Mouse (Mus musculus) intestine, embryonic 14.5 days (tissue): Measurements from ENCODE around the gene Soat1. TPM values are rescaled to one million over a fixed set of nuclear protein-coding genes. Genes with fewer than 3 reads are reported as not detected.

Source experiments
- ATAC-seq: fragments of 200-750 bp; cut with Nextera tagmentation; replicated peaks from 2 replicates; pipeline ENCODE4 v1.8.0; 2017; ENCODE audit warnings: low read depth, moderate number of reproducible peaks, moderate TSS enrichment, moderate library complexity; ENCODE audit not compliant: low FRiP score, low TSS enrichment
- DNase-seq: peaks from one replicate; pipeline ENCODE4 v3.0.0-alpha.2; 2018; ENCODE audit warnings: low spot score
- H3K27ac ChIP-seq: fragments of 300-500 bp; sonication (generic); 2 replicates; pipeline ENCODE4 v1.5.1; 2014; ENCODE audit warnings: low read depth, mild to moderate bottlenecking, control low read depth
- H3K27me3 ChIP-seq: fragments of 300-500 bp; sonication (generic); replicated peaks from 2 replicates; pipeline ENCODE4 v1.6.1; 2014; ENCODE audit warnings: low read length, control low read depth; ENCODE audit not compliant: control insufficient read depth, insufficient read depth
- H3K36me3 ChIP-seq: fragments of 300-500 bp; sonication (generic); 2 replicates; pipeline ENCODE4 v1.6.1; 2014; ENCODE audit warnings: low read length, control low read depth; ENCODE audit not compliant: control insufficient read depth, insufficient read depth
- H3K4me1 ChIP-seq: fragments of 300-500 bp; sonication (generic); replicated peaks from 2 replicates; pipeline ENCODE4 v1.6.1; 2014; ENCODE audit warnings: low read length, control low read depth, mixed read lengths; ENCODE audit not compliant: control insufficient read depth, insufficient read depth
- H3K4me2 ChIP-seq: fragments of 300-500 bp; sonication (generic); 2 replicates; pipeline ENCODE4 v1.6.1; 2014; ENCODE audit warnings: low read length
- H3K4me3 ChIP-seq: fragments of 300-500 bp; sonication (generic); 2 replicates; pipeline ENCODE4 v1.5.1; 2014; ENCODE audit warnings: low read depth, low read length, control low read depth, mixed read lengths
- H3K9ac ChIP-seq: fragments of 300-500 bp; sonication (generic); 2 replicates; pipeline ENCODE4 v1.6.1; 2014; ENCODE audit warnings: mild to moderate bottlenecking, low read length
- H3K9me3 ChIP-seq: fragments of 300-500 bp; sonication (generic); 2 replicates; pipeline ENCODE4 v1.6.1; 2016; ENCODE audit warnings: low read length, control low read depth; ENCODE audit not compliant: control insufficient read depth
- WGBS: fragments of 180-500 bp; shearing (Covaris S2); extraction: QIAGEN DNeasy Blood & Tissue Kit; methylation state at CpG from one replicate; pipeline ENCODE4 v1.1.7; 2014; 5-methylcytosine and 5-hydroxymethylcytosine counted together
- polyA plus RNA-seq: library from polyadenylated mRNA; unstranded; fragments of >200 nt; fragmentation: Nextera tagmentation; extraction: Ambion mirVana; gene quantifications from 2 replicates; pipeline ENCODE4 v1.2.1, GENCODE M21; 2014

Gene Soat1
- polyA plus RNA-seq, 1 experiment from 2014 or later, result 62.7 TPM

DNA sequence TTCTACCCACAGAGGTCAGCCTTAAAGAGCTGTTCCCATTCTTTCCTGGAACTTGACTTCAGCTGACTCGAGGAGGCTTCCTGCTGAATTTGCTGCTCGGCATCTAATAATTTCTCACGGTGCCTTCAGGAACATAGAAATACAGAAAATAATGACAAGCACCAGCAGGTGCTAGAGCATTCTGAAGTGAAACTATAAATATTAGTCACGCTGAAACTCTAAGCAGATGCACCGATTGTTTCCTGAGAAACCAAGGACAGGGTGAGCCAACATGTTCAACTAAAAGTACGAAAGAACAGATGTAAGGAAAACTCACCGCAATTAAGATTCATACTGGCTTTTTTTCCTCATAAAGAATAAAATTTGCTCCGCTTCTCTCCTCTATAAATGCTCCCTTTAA lies 20.9 kb upstream of the Soat1 start:
- H3K4me2 ChIP-seq, result no peak overlapping the region
- H3K27ac ChIP-seq, result no peak overlapping the region
- no peak for DNase-seq
- WGBS, result 88% methylated on average over 8 of the region's 8 CpGs
- H3K4me3 ChIP-seq, result no peak overlapping the region
- no peaks in the 10 kb centered on the region for H3K27me3 ChIP-seq
- H3K9me3 ChIP-seq, result no peaks in the 10 kb centered on the region
- ATAC-seq, result no peak
- no peaks in the 10 kb centered on the region for H3K4me1 ChIP-seq
- H3K9ac ChIP-seq, result no peak overlapping the region
- H3K36me3 ChIP-seq, result no peaks in the 10 kb centered on the region

- Histone ChIP-seq H3K27me3 (no peaks in the 10 kb centered on the region), H3K4me2 (no peak overlapping the region), H3K36me3 (no peaks in the 10 kb centered on the region), H3K9me3 (no peaks in the 10 kb centered on the region), H3K4me3 (no peak overlapping the region), H3K4me1 (no peaks in the 10 kb centered on the region), H3K9ac (no peak overlapping the region), H3K27ac (no peak overlapping the region)
- DNase-seq (no peak), ATAC-seq (no peak)
- 74% methylated on average over 4 of the region's 4 CpGs for WGBS
Measured at GRCm38 (mm10) chr1:156491226-156491796, 17.2 kb upstream of the Soat1 start.

DNA sequence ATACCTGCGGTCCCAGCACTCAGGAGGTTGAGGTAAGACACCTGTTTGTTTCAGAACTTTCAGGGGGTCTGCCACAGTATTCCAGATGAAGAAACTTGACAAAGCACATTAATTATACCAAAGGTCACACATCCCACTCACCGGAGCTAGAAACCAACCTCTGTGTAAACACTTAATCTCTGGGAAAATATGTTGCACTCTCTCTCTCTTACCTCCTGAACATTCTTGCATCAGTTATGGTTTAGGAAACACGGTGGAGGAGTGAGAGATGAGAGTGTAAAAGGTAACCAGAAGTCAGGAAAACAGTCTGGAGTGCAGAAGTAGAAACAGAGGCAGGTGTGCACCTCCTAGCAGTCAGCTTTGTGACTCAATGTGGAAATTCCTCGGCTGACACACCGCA lies 13.9 kb upstream of the Soat1 start:
- no peaks in the 10 kb centered on the region for H3K4me1 ChIP-seq
- 62% methylated on average over 5 of the region's 5 CpGs for WGBS
- no peak for ATAC-seq
- no peaks in the 10 kb centered on the region for H3K36me3 ChIP-seq
- no peak overlapping the region for H3K4me2 ChIP-seq
- no peak overlapping the region for H3K9ac ChIP-seq
- H3K27me3 ChIP-seq, result no peaks in the 10 kb centered on the region
- no peak overlapping the region for H3K27ac ChIP-seq
- no peak for DNase-seq
- no peaks in the 10 kb centered on the region for H3K9me3 ChIP-seq
- H3K4me3 ChIP-seq, result no peak overlapping the region

DNA sequence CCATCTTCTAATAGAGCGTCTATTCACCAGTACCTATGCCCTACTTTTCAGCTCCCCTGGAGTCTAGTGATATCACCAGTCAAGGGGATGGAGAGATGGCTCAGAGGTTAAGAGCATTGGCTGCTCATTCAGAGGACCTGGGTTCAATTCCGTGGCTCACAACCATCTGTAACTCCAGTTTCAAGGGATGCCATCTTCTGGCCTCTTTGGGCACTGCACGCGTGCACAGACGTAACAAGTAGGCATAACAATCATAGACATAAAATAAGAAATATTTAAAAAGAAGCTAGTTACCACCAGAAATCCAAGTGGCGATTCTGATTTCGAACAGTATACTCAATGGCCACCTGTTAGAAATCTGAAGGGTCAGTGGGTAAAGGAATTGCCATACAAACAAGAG lies 13.4 kb upstream of the Soat1 start:
- 94% methylated on average over 7 of the region's 7 CpGs for WGBS

DNA sequence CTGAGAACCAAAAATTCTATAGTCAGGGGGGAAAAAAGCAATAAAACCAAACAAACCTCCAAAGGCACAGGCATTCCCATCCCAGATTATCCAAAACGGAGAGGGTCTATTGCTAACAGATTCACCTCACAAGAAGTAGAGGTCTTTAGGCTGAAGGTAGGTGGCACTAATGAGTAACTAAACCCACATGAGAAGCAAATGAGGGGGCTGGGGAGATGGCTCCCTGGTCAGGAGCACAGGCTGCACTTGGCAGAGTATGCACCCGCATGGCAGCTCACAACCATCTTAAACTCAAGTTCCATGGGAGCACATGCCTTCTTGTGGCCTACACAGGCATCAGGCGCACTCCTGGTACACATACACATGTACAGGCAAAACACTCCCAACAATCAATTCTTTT lies 7.7 kb upstream of the Soat1 start:
- ATAC-seq (no peak), DNase-seq (no peak)
- H3K9me3 ChIP-seq, result no peaks in the 10 kb centered on the region
- no peak overlapping the region for H3K4me3 ChIP-seq
- no peak overlapping the region for H3K4me2 ChIP-seq
- no peaks in the 10 kb centered on the region for H3K36me3 ChIP-seq
- no peak overlapping the region for H3K27ac ChIP-seq
- no peak overlapping the region for H3K9ac ChIP-seq
- no peaks in the 10 kb centered on the region; the same call in 1 of the 2 replicates for H3K4me1 ChIP-seq
- no peaks in the 10 kb centered on the region for H3K27me3 ChIP-seq
- WGBS, result 96% methylated on average over 3 of the region's 3 CpGs

More for the DNA sequence above, 13.4 kb upstream of the Soat1 start:
- Histone ChIP-seq H3K27ac (no peak overlapping the region), H3K36me3 (no peaks in the 10 kb centered on the region), H3K4me2 (no peak overlapping the region), H3K4me1 (no peaks in the 10 kb centered on the region), H3K9ac (no peak overlapping the region), H3K9me3 (no peaks in the 10 kb centered on the region), H3K27me3 (no peaks in the 10 kb centered on the region), H3K4me3 (no peak overlapping the region)
- DNase-seq, result no peak
- ATAC-seq, result no peak

GRCm38 (mm10) chr1:156476535-156476934 lies 2.4 kb upstream of the Soat1 start:
- 45% methylated on average over 7 of the region's 7 CpGs for WGBS
- ATAC-seq, result no peak

GRCm38 (mm10) chr1:156476016-156476415 lies 1.9 kb upstream of the Soat1 start:
- no peak overlapping the region for H3K4me2 ChIP-seq
- WGBS, result 30% methylated on average over 2 of the region's 2 CpGs
- H3K4me1 ChIP-seq, result peaks cover 18% of the 10 kb centered on the region

More at GRCm38 (mm10) chr1:156476535-156476934, 2.4 kb upstream of the Soat1 start:
- no peaks in the 10 kb centered on the region for H3K36me3 ChIP-seq
- no peaks in the 10 kb centered on the region for H3K9me3 ChIP-seq
- no peaks in the 10 kb centered on the region for H3K27me3 ChIP-seq
- H3K4me3 ChIP-seq, result no peak overlapping the region
- H3K4me1 ChIP-seq, result peaks cover 17% of the 10 kb centered on the region
- no peak overlapping the region for H3K4me2 ChIP-seq
- H3K27ac ChIP-seq, result no peak overlapping the region
- DNase-seq, result no peak
- no peak overlapping the region for H3K9ac ChIP-seq

GRCm38 (mm10) chr1:156474854-156475253 lies 723 bp upstream of the Soat1 start:
- no peaks in the 10 kb centered on the region for H3K9me3 ChIP-seq
- no peak for ATAC-seq
- 58% methylated on average over 3 of the region's 3 CpGs for WGBS

More at GRCm38 (mm10) chr1:156476016-156476415, 1.9 kb upstream of the Soat1 start:
- Histone ChIP-seq H3K4me3 (no peak overlapping the region), H3K27me3 (no peaks in the 10 kb centered on the region), H3K9ac (no peak overlapping the region), H3K27ac (no peak overlapping the region), H3K9me3 (no peaks in the 10 kb centered on the region), H3K36me3 (no peaks in the 10 kb centered on the region)
- DNase-seq, result no peak
- no peak for ATAC-seq

DNA sequence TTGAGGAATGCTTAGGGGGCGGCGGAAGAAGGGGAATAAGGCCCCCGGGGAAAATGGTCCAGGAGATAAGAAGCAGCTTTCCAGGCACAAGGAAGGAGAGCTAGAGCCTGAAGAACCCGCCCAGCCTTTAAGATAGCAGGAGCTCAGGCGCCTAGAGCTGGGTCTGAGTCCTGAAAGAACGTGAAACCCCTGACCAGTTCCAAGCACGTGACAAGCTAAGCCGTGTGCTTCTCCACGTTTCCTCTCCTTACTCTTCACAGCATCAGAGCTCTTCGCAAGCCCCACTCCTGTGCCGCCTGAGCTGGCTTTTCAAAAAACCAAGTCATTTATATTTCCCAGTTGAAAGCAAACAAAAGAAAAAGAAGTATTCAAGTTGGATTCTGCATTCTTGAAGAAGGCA lies 1.1 kb downstream of the Soat1 start:
- peaks cover 18% of the 10 kb centered on the region for H3K4me1 ChIP-seq
- H3K4me2 ChIP-seq, result peak overlapping the region; percentile 59
- ATAC-seq (peak; percentile 9; the same call in 1 of the 2 replicates), DNase-seq (peak; percentile 72)
- H3K27ac ChIP-seq, result peak overlapping the region; percentile 63
- no peaks in the 10 kb centered on the region for H3K27me3 ChIP-seq
- 1% methylated on average over 11 of the region's 11 CpGs for WGBS
- peak overlapping the region; percentile 74; the same call in 1 of the 2 replicates for H3K9ac ChIP-seq
- H3K4me3 ChIP-seq, result peak overlapping the region; percentile 73
- no peaks in the 10 kb centered on the region for H3K9me3 ChIP-seq
- no peaks in the 10 kb centered on the region for H3K36me3 ChIP-seq

More at GRCm38 (mm10) chr1:156474854-156475253, 723 bp upstream of the Soat1 start:
- DNase-seq, result no peak
- Histone ChIP-seq H3K27me3 (no peaks in the 10 kb centered on the region), H3K4me3 (no peak overlapping the region), H3K4me1 (peaks cover 18% of the 10 kb centered on the region), H3K36me3 (no peaks in the 10 kb centered on the region), H3K9ac (no peak overlapping the region), H3K4me2 (no peak overlapping the region), H3K27ac (no peak overlapping the region)
